Mouse (Mus musculus): ENCODE measurements around the gene 2010003K11Rik. TPM values are rescaled to one million over a fixed set of nuclear protein-coding genes. Genes with fewer than 3 reads are reported as not detected.

2010003K11Rik gene
- polyA plus RNA-seq, 1 experiment from 2014 or later: not detected

- 69% methylated on average over 3 of the region's 3 CpGs for WGBS
- no peak overlapping the region for H3K4me3 ChIP-seq (ENCODE audit: low read depth, low read length)
- H3K4me2 ChIP-seq (ENCODE audit: low read length): no peak overlapping the region
- no peak for ATAC-seq
- H3K27me3 ChIP-seq (ENCODE audit: control insufficient read depth, insufficient read depth, low read depth, low read length): no peaks in the 10 kb centered on the region
- H3K9me3 ChIP-seq (replicated peaks; ENCODE audit: control insufficient read depth, low read length, poor library complexity, severe bottlenecking): no peaks in the 10 kb centered on the region
- H3K27ac ChIP-seq (ENCODE audit: low read length): no peak overlapping the region
- peaks cover 9% of the 10 kb centered on the region; the same call in 1 of the 2 replicates for H3K4me1 ChIP-seq (ENCODE audit: control insufficient read depth, insufficient read depth, low read length)
- H3K9ac ChIP-seq (ENCODE audit: low read depth, low read length): no peak overlapping the region
- H3K36me3 ChIP-seq (ENCODE audit: control insufficient read depth, insufficient read depth, low read length): no peaks in the 10 kb centered on the region
These were observed 9.4 kb upstream of the 2010003K11Rik start for GRCm38 (mm10) chr19:4507746-4508145.

DNA sequence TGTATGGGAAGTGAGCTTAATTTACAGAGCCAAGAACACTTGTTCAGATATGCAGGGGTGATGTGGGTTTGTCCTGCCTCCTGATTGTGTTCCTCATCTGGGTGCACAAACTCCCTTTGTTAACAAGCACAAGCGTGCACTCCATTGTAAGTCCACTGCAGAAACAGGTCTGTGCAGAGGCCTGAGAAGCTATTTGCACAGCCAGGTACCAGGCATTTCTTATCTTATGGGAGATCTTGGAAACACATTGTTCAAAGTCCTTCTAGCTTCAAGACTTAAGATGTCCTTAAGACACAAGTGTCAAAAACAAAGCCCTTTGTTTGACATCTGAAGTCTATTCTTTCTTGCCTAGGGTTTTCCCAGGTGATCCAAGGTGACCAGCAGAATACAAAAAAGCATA lies 6.4 kb upstream of the 2010003K11Rik start:
- no peak overlapping the region for H3K9ac ChIP-seq (ENCODE audit: low read depth, low read length)
- H3K4me3 ChIP-seq (ENCODE audit: low read depth, low read length): no peak overlapping the region
- ATAC-seq: no peak
- WGBS: 97% methylated on average over 1 of the region's 1 CpGs
- H3K4me1 ChIP-seq (ENCODE audit: control insufficient read depth, insufficient read depth, low read length): 0 out of 2 replicates have a peak, but pooled peaks cover 3% of the 10 kb centered on the region
- H3K27ac ChIP-seq (ENCODE audit: low read length): no peak overlapping the region
- H3K36me3 ChIP-seq (ENCODE audit: control insufficient read depth, insufficient read depth, low read length): no peaks in the 10 kb centered on the region
- no peak overlapping the region for H3K4me2 ChIP-seq (ENCODE audit: low read length)
- H3K9me3 ChIP-seq (replicated peaks; ENCODE audit: control insufficient read depth, low read length, poor library complexity, severe bottlenecking): no peaks in the 10 kb centered on the region
- no peaks in the 10 kb centered on the region for H3K27me3 ChIP-seq (ENCODE audit: control insufficient read depth, insufficient read depth, low read depth, low read length)

GRCm38 (mm10) chr19:4502701-4503100 lies 4.3 kb upstream of the 2010003K11Rik start:
- Histone ChIP-seq H3K27me3 (ENCODE audit: control insufficient read depth, insufficient read depth, low read depth, low read length) (no peaks in the 10 kb centered on the region), H3K4me3 (ENCODE audit: low read depth, low read length) (no peak overlapping the region), H3K27ac (ENCODE audit: low read length) (no peak overlapping the region), H3K9ac (ENCODE audit: low read depth, low read length) (no peak overlapping the region), H3K4me1 (ENCODE audit: control insufficient read depth, insufficient read depth, low read length) (peaks cover 2% of the 10 kb centered on the region), H3K36me3 (ENCODE audit: control insufficient read depth, insufficient read depth, low read length) (no peaks in the 10 kb centered on the region), H3K4me2 (ENCODE audit: low read length) (no peak overlapping the region), H3K9me3 (replicated peaks; ENCODE audit: control insufficient read depth, low read length, poor library complexity, severe bottlenecking) (no peaks in the 10 kb centered on the region)
- ATAC-seq: no peak
- WGBS: 72% methylated on average over 2 of the region's 2 CpGs

- WGBS: 7% methylated on average over 4 of the region's 4 CpGs
These were observed 965 bp downstream of the 2010003K11Rik start for GRCm38 (mm10) chr19:4497263-4497973.

DNA sequence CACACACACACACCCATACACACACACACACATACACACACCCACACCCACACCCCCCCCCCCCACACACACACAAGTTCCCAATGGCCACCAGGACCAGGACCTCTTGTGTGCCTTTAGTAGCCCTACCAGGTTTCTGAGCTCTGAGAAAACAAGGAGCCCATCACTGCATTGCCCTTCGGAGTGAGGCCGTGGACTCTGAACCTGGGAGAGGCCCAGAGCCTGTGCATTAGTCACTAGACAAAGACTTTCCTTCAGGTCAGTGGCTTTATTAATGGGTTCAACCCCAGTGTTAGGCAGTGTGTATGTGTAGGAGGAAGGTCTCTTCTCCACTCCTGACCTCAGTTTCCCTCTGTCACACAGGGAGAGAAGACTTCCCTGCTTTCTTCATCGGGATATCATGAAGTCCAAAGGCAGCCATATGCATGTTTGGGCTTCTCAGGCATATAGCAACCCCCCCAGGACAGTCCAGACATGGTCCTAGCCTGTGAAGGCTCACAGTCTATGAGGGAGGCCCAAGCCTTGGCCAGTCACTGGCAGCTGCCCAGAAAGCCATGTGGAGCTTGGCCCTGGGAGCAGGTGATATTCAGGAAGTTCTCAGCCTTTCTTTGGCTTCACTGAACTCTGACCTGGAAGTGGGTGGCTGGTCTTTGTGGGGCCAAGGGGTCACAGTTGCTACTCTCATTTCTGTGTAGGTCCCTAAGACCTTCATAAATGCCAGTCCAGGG lies 1.7 kb downstream of the 2010003K11Rik start:
- Histone ChIP-seq H3K9ac (ENCODE audit: low read depth, low read length) (no peak overlapping the region), H3K27me3 (ENCODE audit: control insufficient read depth, insufficient read depth, low read depth, low read length) (no peaks in the 10 kb centered on the region), H3K4me1 (ENCODE audit: control insufficient read depth, insufficient read depth, low read length) (peaks cover 4% of the 10 kb centered on the region), H3K4me3 (ENCODE audit: low read depth, low read length) (no peak overlapping the region), H3K27ac (ENCODE audit: low read length) (no peak overlapping the region), H3K4me2 (ENCODE audit: low read length) (no peak overlapping the region), H3K36me3 (ENCODE audit: control insufficient read depth, insufficient read depth, low read length) (no peaks in the 10 kb centered on the region), H3K9me3 (replicated peaks; ENCODE audit: control insufficient read depth, low read length, poor library complexity, severe bottlenecking) (no peaks in the 10 kb centered on the region)
- 93% methylated on average over 3 of the region's 3 CpGs for WGBS
- ATAC-seq: no peak

More at GRCm38 (mm10) chr19:4497263-4497973, 965 bp downstream of the 2010003K11Rik start:
- H3K4me1 ChIP-seq (ENCODE audit: control insufficient read depth, insufficient read depth, low read length): peaks cover 4% of the 10 kb centered on the region
- H3K27ac ChIP-seq (ENCODE audit: low read length): no peak overlapping the region
- no peak overlapping the region for H3K9ac ChIP-seq (ENCODE audit: low read depth, low read length)
- no peaks in the 10 kb centered on the region for H3K9me3 ChIP-seq (replicated peaks; ENCODE audit: control insufficient read depth, low read length, poor library complexity, severe bottlenecking)
- no peaks in the 10 kb centered on the region for H3K36me3 ChIP-seq (ENCODE audit: control insufficient read depth, insufficient read depth, low read length)
- peak; percentile 55; the same call in 1 of the 2 replicates for ATAC-seq
- H3K4me2 ChIP-seq (ENCODE audit: low read length): peak overlapping the region; percentile 22; the same call in 1 of the 2 replicates
- no peaks in the 10 kb centered on the region for H3K27me3 ChIP-seq (ENCODE audit: control insufficient read depth, insufficient read depth, low read depth, low read length)
- no peak overlapping the region for H3K4me3 ChIP-seq (ENCODE audit: low read depth, low read length)

DNA sequence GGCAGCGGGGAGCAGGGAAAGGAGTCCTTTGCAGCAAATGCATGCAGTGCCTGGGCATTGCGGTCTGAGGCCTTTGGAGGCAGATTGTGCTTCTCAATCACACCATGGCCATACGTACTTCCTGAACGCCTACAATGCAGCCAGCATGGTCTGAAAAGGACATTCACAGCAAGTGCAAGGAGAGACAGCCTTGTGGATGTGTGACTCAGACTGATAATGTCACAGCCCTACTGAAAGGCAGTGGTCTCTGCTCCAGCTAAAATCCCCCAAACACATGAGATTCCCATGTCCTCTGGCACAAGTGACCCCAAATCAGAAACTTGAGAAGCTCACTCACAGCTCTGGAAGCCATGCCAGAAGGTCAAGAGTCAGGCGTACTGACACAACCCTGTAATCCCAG lies 2.6 kb downstream of the 2010003K11Rik start:
- H3K4me3 ChIP-seq (ENCODE audit: low read depth, low read length): no peak overlapping the region
- peaks cover 4% of the 10 kb centered on the region for H3K4me1 ChIP-seq (ENCODE audit: control insufficient read depth, insufficient read depth, low read length)
- WGBS: 85% methylated on average over 5 of the region's 5 CpGs
- H3K36me3 ChIP-seq (ENCODE audit: control insufficient read depth, insufficient read depth, low read length): no peaks in the 10 kb centered on the region
- H3K27me3 ChIP-seq (ENCODE audit: control insufficient read depth, insufficient read depth, low read depth, low read length): no peaks in the 10 kb centered on the region
- no peaks in the 10 kb centered on the region for H3K9me3 ChIP-seq (replicated peaks; ENCODE audit: control insufficient read depth, low read length, poor library complexity, severe bottlenecking)
- H3K9ac ChIP-seq (ENCODE audit: low read depth, low read length): no peak overlapping the region
- H3K27ac ChIP-seq (ENCODE audit: low read length): no peak overlapping the region
- no peak for ATAC-seq
- no peak overlapping the region for H3K4me2 ChIP-seq (ENCODE audit: low read length)

- Histone ChIP-seq H3K27me3 (ENCODE audit: control insufficient read depth, insufficient read depth, low read depth, low read length) (no peaks in the 10 kb centered on the region), H3K9me3 (replicated peaks; ENCODE audit: control insufficient read depth, low read length, poor library complexity, severe bottlenecking) (no peaks in the 10 kb centered on the region), H3K9ac (ENCODE audit: low read depth, low read length) (no peak overlapping the region), H3K4me2 (ENCODE audit: low read length) (no peak overlapping the region), H3K36me3 (ENCODE audit: control insufficient read depth, insufficient read depth, low read length) (no peaks in the 10 kb centered on the region), H3K27ac (ENCODE audit: low read length) (no peak overlapping the region), H3K4me3 (ENCODE audit: low read depth, low read length) (no peak overlapping the region), H3K4me1 (ENCODE audit: control insufficient read depth, insufficient read depth, low read length) (peaks cover 4% of the 10 kb centered on the region)
- 71% methylated on average over 7 of the region's 7 CpGs for WGBS
- ATAC-seq: no peak
These were observed 3.7 kb downstream of the 2010003K11Rik start for GRCm38 (mm10) chr19:4494707-4495106.

DNA sequence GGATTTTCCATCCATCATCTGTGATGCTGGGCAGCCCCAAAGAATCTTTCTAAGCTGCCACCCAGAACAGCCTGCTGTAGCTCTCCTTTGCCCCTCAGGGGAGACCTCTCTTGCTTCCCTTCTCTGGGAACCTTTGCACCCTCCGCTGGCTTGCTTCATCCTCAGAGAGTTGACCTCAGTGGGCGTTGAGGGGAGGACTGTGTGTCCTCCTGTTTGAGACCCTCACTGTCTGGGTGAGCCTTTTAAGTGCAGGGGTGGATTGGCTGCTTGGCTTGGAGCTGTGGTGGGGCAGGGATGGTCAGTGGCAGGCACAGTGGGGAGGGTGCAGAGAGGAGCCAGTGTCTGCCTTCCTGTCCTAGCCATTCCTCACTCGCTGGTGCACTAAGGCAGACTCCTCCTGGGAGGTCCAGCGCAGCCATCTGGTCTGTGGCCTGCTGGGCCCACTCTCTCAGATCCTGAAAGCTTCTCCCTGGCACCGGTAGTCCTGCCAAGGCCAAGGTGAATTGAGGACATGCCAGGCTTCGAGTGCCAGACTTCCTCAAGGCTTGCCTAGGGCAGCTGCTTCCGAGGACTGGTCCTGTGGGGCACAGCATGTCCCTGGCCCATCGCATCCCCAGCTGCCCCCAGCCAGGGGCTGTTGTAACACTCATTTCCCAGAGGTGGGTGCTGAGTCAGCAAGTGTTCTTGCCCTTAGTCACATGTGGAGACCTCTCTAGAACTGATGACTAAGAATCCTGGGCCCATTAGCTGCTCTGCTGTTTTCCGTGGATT lies 5.7 kb downstream of the 2010003K11Rik start:
- Histone ChIP-seq H3K9ac (ENCODE audit: low read depth, low read length) (no peak overlapping the region), H3K27me3 (ENCODE audit: control insufficient read depth, insufficient read depth, low read depth, low read length) (no peaks in the 10 kb centered on the region), H3K4me1 (ENCODE audit: control insufficient read depth, insufficient read depth, low read length) (peaks cover 2% of the 10 kb centered on the region), H3K27ac (ENCODE audit: low read length) (no peak overlapping the region), H3K4me2 (ENCODE audit: low read length) (no peak overlapping the region), H3K9me3 (replicated peaks; ENCODE audit: control insufficient read depth, low read length, poor library complexity, severe bottlenecking) (no peaks in the 10 kb centered on the region), H3K4me3 (ENCODE audit: low read depth, low read length) (no peak overlapping the region), H3K36me3 (ENCODE audit: control insufficient read depth, insufficient read depth, low read length) (no peaks in the 10 kb centered on the region)
- 58% methylated on average over 9 of the region's 9 CpGs for WGBS
- ATAC-seq: no peak
